Comparison of ENCODE assay signal across 8 mouse cellular contexts in genomic region chr16:35270353-35270934, GRCm38 (mm10).
A peak's percentile ranks its signal among the peaks of the same experiment; 100 is the strongest.
DNase-seq lines count a peak whose midpoint lies in the region; ATAC-seq and TF ChIP-seq lines count a peak whose summit lies in the region.

No protein-coding gene starts in this region.

- H3K4me2 ChIP-seq in hindbrain, embryonic 14.5 days (replicated peaks), result no peak overlapping the region

- H3K36me3 ChIP-seq in hindbrain, embryonic 14.5 days (replicated peaks; ENCODE audit: control insufficient read depth, insufficient read depth), result peaks cover 8% of the 10 kb centered on the region; the same call in 1 of the 2 replicates

- WGBS in hindbrain, embryonic 14.5 days, result 45% methylated on average over 10 of the region's 10 CpGs

- no peak overlapping the region for H3K27ac ChIP-seq in hindbrain, embryonic 14.5 days

- TF ChIP-seq CTCF in Patski (IDR thresholded peaks at IDR 0.05), result peak; percentile 89

- peak; percentile 17 for DNase-seq in Patski (ENCODE audit: low read depth, low spot score)
- DNase-seq in cerebellum, adult 9-10 months, result peak; percentile 91
- DNase-seq in frontal cortex, postnatal 14 days (ENCODE audit: low spot score in 2 of 2), result peak; percentile 73 to 85
- peak; percentile 96 for DNase-seq in hindbrain, embryonic 14.5 days (ENCODE audit: low spot score)
- DNase-seq in layer of hippocampus, postnatal 36 days, result peak; percentile 71 to 81
- DNase-seq in right cerebral cortex, postnatal 14 days, result peak; percentile 90
- DNase-seq in urinary bladder, postnatal 25 days (ENCODE audit: low spot score), result peak; percentile 77

- in situ Hi-C loops in Patski (cut with MboI; ENCODE audit: low pct_unique_long_range_greater_than_20kb), result loop anchor here (5.0 kb wide), 1 partner anchor 158 kb away; no protein-coding TSS in a partner anchor

- H3K4me3 ChIP-seq in hindbrain, embryonic 14.5 days (replicated peaks; ENCODE audit: low read length), result no peak overlapping the region

- ATAC-seq in Patski, result no peak
- peak; percentile 64 for ATAC-seq in hindbrain, embryonic 14.5 days (ENCODE audit: low FRiP score)
- peak; percentile 91 for ATAC-seq in megakaryocyte progenitor cell, adult 5-6 weeks (replicated peaks; ENCODE audit: poor library complexity)

- no peaks in the 10 kb centered on the region for H3K9me3 ChIP-seq in hindbrain, embryonic 14.5 days (ENCODE audit: control insufficient read depth, low read length)

- no peaks in the 10 kb centered on the region for H3K4me1 ChIP-seq in hindbrain, embryonic 14.5 days (replicated peaks; ENCODE audit: control insufficient read depth, insufficient read depth, low read length)

- POLR2A ChIA-PET in Patski (lab: Charles Lee), result no interaction called here

- CTCF ChIA-PET in Patski (lab: Charles Lee), result interaction anchor here (1.8 kb wide), 1 partner anchor 166 kb away, joined by 3 read pairs; no protein-coding TSS in a partner anchor

- peaks cover 57% of the 10 kb centered on the region for H3K27me3 ChIP-seq in Patski
- no peaks in the 10 kb centered on the region for H3K27me3 ChIP-seq in hindbrain, embryonic 14.5 days (ENCODE audit: control insufficient read depth, insufficient read depth, low read length)

- no peak overlapping the region for H3K9ac ChIP-seq in hindbrain, embryonic 14.5 days

Comparison
In these comparisons a context has a peak if more than half of its experiments do, and no peak if none do; other contexts are left out.
1. DNase-seq: peak in every context shown above with its lines; median percentile 96 in hindbrain, embryonic 14.5 days; 91 in cerebellum, adult 9-10 months; 90 in right cerebral cortex, postnatal 14 days; 79 in frontal cortex, postnatal 14 days; 77 in urinary bladder, postnatal 25 days; 76 in layer of hippocampus, postnatal 36 days; 17 in Patski.